Mouse (Mus musculus): ENCODE results near the gene Slc24a1.

DNA sequence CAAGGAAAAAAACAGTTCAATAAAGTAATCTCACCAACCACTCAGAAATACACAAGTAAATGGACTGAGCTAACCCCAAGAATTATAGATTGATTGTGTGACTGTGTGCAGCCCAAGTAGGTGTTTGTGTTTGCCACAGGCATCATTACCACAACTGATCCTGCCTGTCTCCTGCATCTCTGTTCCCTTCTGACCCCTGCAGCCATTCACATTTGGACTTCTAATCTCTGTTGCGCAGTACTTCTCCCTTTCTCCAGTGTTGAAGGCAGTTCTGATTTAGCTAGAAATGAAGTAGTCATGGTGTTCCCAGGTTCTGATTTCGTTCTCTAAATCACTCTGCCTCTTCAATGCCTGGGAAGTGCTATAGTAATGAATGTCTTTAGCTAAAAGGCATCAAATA, 36.2 kb upstream of the Slc24a1 start:
- TF ChIP-seq CTCF (IDR thresholded peaks at IDR 0.05) (no peak), EP300 (IDR thresholded peaks at IDR 0.05) (no peak)

Measured in lung, postnatal 0 days (tissue).